Mouse (Mus musculus): ENCODE data around the gene Cenpj. TPM values are rescaled to one million over a fixed set of nuclear protein-coding genes. Genes with fewer than 3 reads are reported as not detected.
A peak's percentile ranks its signal among the peaks of the same experiment; 100 is the strongest.

Cenpj gene
- polyA plus RNA-seq, 1 experiment from 2014 or later: 10.7 TPM

GRCm38 (mm10) chr14:56579011-56579410 is 3.8 kb upstream of the Cenpj start:
- Histone ChIP-seq H3K4me2 (no peak overlapping the region), H3K27ac (ENCODE audit: poor library complexity, severe bottlenecking) (peak overlapping the region; percentile 2; the same call in 1 of the 2 replicates), H3K27me3 (replicated peaks) (no peaks in the 10 kb centered on the region), H3K9ac (no peak overlapping the region), H3K4me3 (no peak overlapping the region), H3K36me3 (peaks cover 11% of the 10 kb centered on the region; the same call in 1 of the 2 replicates), H3K9me3 (replicated peaks) (no peaks in the 10 kb centered on the region), H3K4me1 (replicated peaks) (peaks cover 39% of the 10 kb centered on the region)
- 35% methylated on average over 8 of the region's 8 CpGs for WGBS
- no peak for ATAC-seq (ENCODE audit: insufficient number of reproducible peaks, low FRiP score)

- Histone ChIP-seq H3K9ac (peak overlapping the region; percentile 69), H3K27me3 (replicated peaks) (no peaks in the 10 kb centered on the region), H3K4me1 (replicated peaks) (peaks cover 24% of the 10 kb centered on the region), H3K36me3 (peaks cover 6% of the 10 kb centered on the region; the same call in 1 of the 2 replicates), H3K9me3 (replicated peaks) (no peaks in the 10 kb centered on the region), H3K27ac (ENCODE audit: poor library complexity, severe bottlenecking) (peak overlapping the region; percentile 8; the same call in 1 of the 2 replicates), H3K4me3 (peak overlapping the region; percentile 62), H3K4me2 (peak overlapping the region; percentile 71)
- WGBS: 71% methylated on average over 18 of the region's 18 CpGs
- ATAC-seq (ENCODE audit: insufficient number of reproducible peaks, low FRiP score): no peak
These were observed 1.0 kb upstream of the Cenpj start for GRCm38 (mm10) chr14:56575969-56576901.

- Histone ChIP-seq H3K9me3 (replicated peaks) (no peaks in the 10 kb centered on the region), H3K36me3 (peaks cover 6% of the 10 kb centered on the region; the same call in 1 of the 2 replicates), H3K4me3 (no peak overlapping the region), H3K9ac (no peak overlapping the region), H3K4me1 (replicated peaks) (peaks cover 10% of the 10 kb centered on the region; the same call in 1 of the 2 replicates), H3K27ac (ENCODE audit: poor library complexity, severe bottlenecking) (no peak overlapping the region), H3K27me3 (replicated peaks) (no peaks in the 10 kb centered on the region), H3K4me2 (no peak overlapping the region)
- WGBS: 78% methylated on average over 2 of the region's 2 CpGs
- ATAC-seq (ENCODE audit: insufficient number of reproducible peaks, low FRiP score): no peak
These were observed 2.7 kb downstream of the Cenpj start for GRCm38 (mm10) chr14:56572546-56572945.

GRCm38 (mm10) chr14:56571310-56572093 is 3.7 kb downstream of the Cenpj start:
- Histone ChIP-seq H3K36me3 (peaks cover 1% of the 10 kb centered on the region), H3K4me1 (replicated peaks) (peaks cover 10% of the 10 kb centered on the region; the same call in 1 of the 2 replicates), H3K27me3 (replicated peaks) (no peaks in the 10 kb centered on the region), H3K27ac (ENCODE audit: poor library complexity, severe bottlenecking) (peak overlapping the region; percentile 81), H3K4me2 (peak overlapping the region; percentile 80), H3K9me3 (replicated peaks) (no peaks in the 10 kb centered on the region), H3K9ac (peak overlapping the region; percentile 86), H3K4me3 (peak overlapping the region; percentile 89)
- ATAC-seq (ENCODE audit: insufficient number of reproducible peaks, low FRiP score): peak; percentile 98
- WGBS: under 1% methylated on average over 58 of the region's 59 CpGs

GRCm38 (mm10) chr14:56569041-56569440 is 6.2 kb downstream of the Cenpj start:
- WGBS: 89% methylated on average over 4 of the region's 4 CpGs
- Histone ChIP-seq H3K4me3 (no peak overlapping the region), H3K27ac (ENCODE audit: poor library complexity, severe bottlenecking) (no peak overlapping the region), H3K4me1 (replicated peaks) (peaks cover 3% of the 10 kb centered on the region; the same call in 1 of the 2 replicates), H3K9ac (no peak overlapping the region), H3K27me3 (replicated peaks) (no peaks in the 10 kb centered on the region), H3K4me2 (no peak overlapping the region), H3K36me3 (peaks cover 4% of the 10 kb centered on the region), H3K9me3 (replicated peaks) (no peaks in the 10 kb centered on the region)
- no peak for ATAC-seq (ENCODE audit: insufficient number of reproducible peaks, low FRiP score)

GRCm38 (mm10) chr14:56567476-56567875 is 7.7 kb downstream of the Cenpj start:
- H3K4me3 ChIP-seq: no peak overlapping the region
- no peak overlapping the region for H3K4me2 ChIP-seq
- H3K9me3 ChIP-seq (replicated peaks): no peaks in the 10 kb centered on the region
- no peak for ATAC-seq (ENCODE audit: insufficient number of reproducible peaks, low FRiP score)
- no peak overlapping the region for H3K9ac ChIP-seq
- H3K27me3 ChIP-seq (replicated peaks): no peaks in the 10 kb centered on the region
- H3K4me1 ChIP-seq (replicated peaks): peaks cover 3% of the 10 kb centered on the region; the same call in 1 of the 2 replicates
- WGBS: 65% methylated on average over 7 of the region's 7 CpGs
- H3K36me3 ChIP-seq: peaks cover 18% of the 10 kb centered on the region
- no peak overlapping the region for H3K27ac ChIP-seq (ENCODE audit: poor library complexity, severe bottlenecking)

GRCm38 (mm10) chr14:56559134-56559533 is 16.1 kb downstream of the Cenpj start:
- H3K27ac ChIP-seq (ENCODE audit: poor library complexity, severe bottlenecking): no peak overlapping the region
- H3K4me2 ChIP-seq: no peak overlapping the region
- no peaks in the 10 kb centered on the region for H3K27me3 ChIP-seq (replicated peaks)
- H3K36me3 ChIP-seq: peaks cover 44% of the 10 kb centered on the region
- ATAC-seq (ENCODE audit: insufficient number of reproducible peaks, low FRiP score): no peak
- WGBS: 86% methylated on average over 3 of the region's 3 CpGs
- no peaks in the 10 kb centered on the region for H3K4me1 ChIP-seq (replicated peaks)
- H3K4me3 ChIP-seq: no peak overlapping the region
- H3K9ac ChIP-seq: no peak overlapping the region
- no peaks in the 10 kb centered on the region for H3K9me3 ChIP-seq (replicated peaks)

- WGBS: 90% methylated on average over 2 of the region's 2 CpGs
- no peak overlapping the region for H3K27ac ChIP-seq (ENCODE audit: poor library complexity, severe bottlenecking)
These were observed 20.5 kb downstream of the Cenpj start for GRCm38 (mm10) chr14:56554716-56555115.

GRCm38 (mm10) chr14:56553331-56553730 is 21.9 kb downstream of the Cenpj start:
- Histone ChIP-seq H3K4me3 (no peak overlapping the region), H3K9ac (no peak overlapping the region), H3K36me3 (peaks cover 42% of the 10 kb centered on the region), H3K27me3 (replicated peaks) (no peaks in the 10 kb centered on the region), H3K9me3 (replicated peaks) (no peaks in the 10 kb centered on the region), H3K4me1 (replicated peaks) (no peaks in the 10 kb centered on the region), H3K27ac (ENCODE audit: poor library complexity, severe bottlenecking) (no peak overlapping the region), H3K4me2 (no peak overlapping the region)
- 92% methylated on average over 7 of the region's 7 CpGs for WGBS
- no peak for ATAC-seq (ENCODE audit: insufficient number of reproducible peaks, low FRiP score)

More at GRCm38 (mm10) chr14:56554716-56555115, 20.5 kb downstream of the Cenpj start:
- no peaks in the 10 kb centered on the region for H3K4me1 ChIP-seq (replicated peaks)
- no peak overlapping the region for H3K4me2 ChIP-seq
- peaks cover 44% of the 10 kb centered on the region for H3K36me3 ChIP-seq
- H3K27me3 ChIP-seq (replicated peaks): no peaks in the 10 kb centered on the region
- no peak for ATAC-seq (ENCODE audit: insufficient number of reproducible peaks, low FRiP score)
- H3K9me3 ChIP-seq (replicated peaks): no peaks in the 10 kb centered on the region
- H3K4me3 ChIP-seq: no peak overlapping the region
- no peak overlapping the region for H3K9ac ChIP-seq

- no peak for ATAC-seq (ENCODE audit: insufficient number of reproducible peaks, low FRiP score)
- WGBS: 91% methylated on average over 6 of the region's 6 CpGs
- H3K9me3 ChIP-seq (replicated peaks): no peaks in the 10 kb centered on the region
- H3K36me3 ChIP-seq: peaks cover 38% of the 10 kb centered on the region
- H3K27me3 ChIP-seq (replicated peaks): no peaks in the 10 kb centered on the region
- H3K4me2 ChIP-seq: no peak overlapping the region
- no peak overlapping the region for H3K27ac ChIP-seq (ENCODE audit: poor library complexity, severe bottlenecking)
- no peak overlapping the region for H3K9ac ChIP-seq
- no peaks in the 10 kb centered on the region for H3K4me1 ChIP-seq (replicated peaks)
- H3K4me3 ChIP-seq: no peak overlapping the region
These were observed 22.3 kb downstream of the Cenpj start for GRCm38 (mm10) chr14:56552924-56553323.

- no peak overlapping the region for H3K4me2 ChIP-seq
- no peak for ATAC-seq (ENCODE audit: insufficient number of reproducible peaks, low FRiP score)
- H3K27me3 ChIP-seq (replicated peaks): no peaks in the 10 kb centered on the region
- H3K27ac ChIP-seq (ENCODE audit: poor library complexity, severe bottlenecking): no peak overlapping the region
- H3K9me3 ChIP-seq (replicated peaks): no peaks in the 10 kb centered on the region
- H3K36me3 ChIP-seq: peaks cover 32% of the 10 kb centered on the region
- 85% methylated on average over 4 of the region's 4 CpGs for WGBS
- H3K4me1 ChIP-seq (replicated peaks): no peaks in the 10 kb centered on the region
- no peak overlapping the region for H3K4me3 ChIP-seq
- no peak overlapping the region for H3K9ac ChIP-seq
These were observed 24.3 kb downstream of the Cenpj start for GRCm38 (mm10) chr14:56550960-56551359.
